Comparison of ENCODE assay signal across 11 mouse cellular contexts in genomic region chr5:148236616-148237015, GRCm38 (mm10).
DNase-seq lines count a peak whose midpoint lies in the region; ATAC-seq and TF ChIP-seq lines count a peak whose summit lies in the region.
"Had no signal": no experiment of that assay in that cellular context is flagged by ENCODE, and none has a peak within 500 bp of the region (broad histone marks: within the 10 kb centered on the region; RNA-seq: fewer than 3 reads in every experiment).

No protein-coding gene starts in this region.

- WGBS in intestine, postnatal 0 days: 57% methylated on average over 9 of the region's 9 CpGs
- WGBS in intestine, embryonic 16.5 days: 58% methylated on average over 9 of the region's 9 CpGs
- WGBS in olfactory bulb, adult 2 months: 62% methylated on average over 9 of the region's 9 CpGs

- peak; percentile 51 for TF ChIP-seq CTCF in intestine, postnatal 0 days (IDR thresholded peaks at IDR 0.05; ENCODE audit: low read depth)
- peak; percentile 45; the same call in 1 of the 2 replicates for TF ChIP-seq CTCF in testis, adult 2 months (IDR thresholded peaks at IDR 0.05; ENCODE audit: control insufficient read depth, insufficient read depth, insufficient replicate concordance, low read depth, low read length)
- peak; percentile 31; the same call in 1 of the 2 replicates for TF ChIP-seq CTCF in olfactory bulb, adult 2 months (IDR thresholded peaks at IDR 0.05; ENCODE audit: insufficient read depth, low read depth, low read length)

- DNase-seq in adrenal gland, postnatal 36 days: peak; percentile 3 to 9
- no peak for DNase-seq in adrenal gland, adult 8-10 months
- no peak for DNase-seq in testis, postnatal 14 days (ENCODE audit: low spot score)
- DNase-seq: kidney, postnatal 25 days had no signal

- H3K4me3 ChIP-seq in intestine, postnatal 0 days (ENCODE audit: low read depth, low read length): no peak overlapping the region
- no peak overlapping the region for H3K4me3 ChIP-seq in intestine, embryonic 16.5 days (ENCODE audit: low read length)
- no peak overlapping the region for H3K4me3 ChIP-seq in testis, adult 2 months (ENCODE audit: control insufficient read depth, low read depth, low read length)
- H3K4me3 ChIP-seq in olfactory bulb, adult 2 months (ENCODE audit: insufficient read depth, low read depth, low read length): no peak overlapping the region
- H3K4me3 ChIP-seq: erythroblast, embryonic 14.5 days; limb, embryonic 13.5 days had no signal

- H3K27me3 ChIP-seq in intestine, postnatal 0 days (replicated peaks; ENCODE audit: control insufficient read depth, insufficient read depth, low read length): no peaks in the 10 kb centered on the region
- no peaks in the 10 kb centered on the region for H3K27me3 ChIP-seq in intestine, embryonic 16.5 days (replicated peaks; ENCODE audit: control insufficient read depth, insufficient read depth, low read length)
- no peaks in the 10 kb centered on the region for H3K27me3 ChIP-seq in testis, adult 2 months (ENCODE audit: control insufficient read depth, insufficient read depth, low read length)
- H3K27me3 ChIP-seq: limb, embryonic 13.5 days had no signal

- no peak overlapping the region for H3K9ac ChIP-seq in intestine, postnatal 0 days (ENCODE audit: low read depth, low read length)
- H3K9ac ChIP-seq in intestine, embryonic 16.5 days (ENCODE audit: low read depth, low read length): no peak overlapping the region
- H3K9ac ChIP-seq: limb, embryonic 13.5 days had no signal

- no peaks in the 10 kb centered on the region; the same call in 1 of the 2 replicates for H3K36me3 ChIP-seq in intestine, postnatal 0 days (ENCODE audit: control insufficient read depth, insufficient read depth)
- no peaks in the 10 kb centered on the region for H3K36me3 ChIP-seq in intestine, embryonic 16.5 days (ENCODE audit: control insufficient read depth, insufficient read depth, low read length)
- H3K36me3 ChIP-seq in testis, adult 2 months (ENCODE audit: control insufficient read depth, insufficient read depth, low read length): no peaks in the 10 kb centered on the region
- H3K36me3 ChIP-seq: limb, embryonic 13.5 days had no signal

- H3K4me2 ChIP-seq in intestine, postnatal 0 days (replicated peaks; ENCODE audit: low read depth): no peak overlapping the region
- no peak overlapping the region for H3K4me2 ChIP-seq in intestine, embryonic 16.5 days (ENCODE audit: low read depth, low read length)
- H3K4me2 ChIP-seq: limb, embryonic 13.5 days had no signal

- no peaks in the 10 kb centered on the region for H3K4me1 ChIP-seq in intestine, postnatal 0 days (replicated peaks; ENCODE audit: control insufficient read depth, insufficient read depth, low read length)
- peaks cover 2% of the 10 kb centered on the region; the same call in 1 of the 2 replicates for H3K4me1 ChIP-seq in intestine, embryonic 16.5 days (ENCODE audit: control insufficient read depth, insufficient read depth, low read length)
- H3K4me1 ChIP-seq in testis, adult 2 months (ENCODE audit: control insufficient read depth, insufficient read depth, low read length): peaks cover 12% of the 10 kb centered on the region
- H3K4me1 ChIP-seq in olfactory bulb, adult 2 months (ENCODE audit: control insufficient read depth, insufficient read depth, low read length): peaks cover 5% of the 10 kb centered on the region; the same call in 1 of the 2 replicates
- H3K4me1 ChIP-seq: limb, embryonic 13.5 days had no signal

- no peaks in the 10 kb centered on the region for H3K9me3 ChIP-seq in intestine, postnatal 0 days (ENCODE audit: control insufficient read depth)
- no peaks in the 10 kb centered on the region for H3K9me3 ChIP-seq in intestine, embryonic 16.5 days (ENCODE audit: control insufficient read depth, low read length)
- H3K9me3 ChIP-seq: limb, embryonic 13.5 days had no signal

- H3K27ac ChIP-seq in intestine, postnatal 0 days (ENCODE audit: low read depth, low read length): no peak overlapping the region
- no peak overlapping the region for H3K27ac ChIP-seq in intestine, embryonic 16.5 days (ENCODE audit: low read length)
- H3K27ac ChIP-seq in testis, adult 2 months (ENCODE audit: control insufficient read depth, insufficient read depth, low read depth, low read length): no peak overlapping the region
- no peak overlapping the region for H3K27ac ChIP-seq in olfactory bulb, adult 2 months (ENCODE audit: insufficient read depth, low read depth, low read length)
- H3K27ac ChIP-seq: limb, embryonic 13.5 days had no signal

- ATAC-seq in intestine, postnatal 0 days: no peak
- no peak for ATAC-seq in intestine, embryonic 16.5 days
- ATAC-seq in monocyte, adult 5-6 weeks (replicated peaks; ENCODE audit: insufficient number of reproducible peaks, low FRiP score, low TSS enrichment, poor library complexity, severe bottlenecking): no peak

- no peak for TF ChIP-seq POLR2A in testis, adult 2 months (IDR thresholded peaks at IDR 0.05; ENCODE audit: control insufficient read depth, low read depth, low read length)
- TF ChIP-seq POLR2A in olfactory bulb, adult 2 months (IDR thresholded peaks at IDR 0.05; ENCODE audit: insufficient read depth, low read depth, low read length): no peak

Comparison
In these comparisons a context has a peak if more than half of its experiments do, and no peak if none do; other contexts are left out.
1. DNase-seq: peak in adrenal gland, postnatal 36 days (2 of 2); none in adrenal gland, adult 8-10 months (single experiment) and testis, postnatal 14 days (single experiment).
2. Peak in every context shown above with its lines, with median percentiles within 50 percentile points of each other: CTCF ChIP-seq.